Mouse (Mus musculus): ENCODE measurements around the gene Ets1. TPM values are rescaled to one million over a fixed set of nuclear protein-coding genes. Genes with fewer than 3 reads are reported as not detected.

Ets1 gene
- 10 to 100 TPM; 22.2 to 24.6 TPM for total RNA-seq (2021)
- long read RNA-seq, experiment 1, full-length matches to known transcripts, result 10 of 13 reads
- long read RNA-seq, experiment 1, partial matches to known transcripts, result 0 of 13 reads
- long read RNA-seq, experiment 1, other reads (novel, unspliced or antisense), result 3 of 13 reads
- long read RNA-seq, experiment 2, full-length matches to known transcripts, result 8 of 25 reads
- long read RNA-seq, experiment 2, partial matches to known transcripts, result 1 of 25 reads
- long read RNA-seq, experiment 2, other reads (novel, unspliced or antisense), result 16 of 25 reads

DNA sequence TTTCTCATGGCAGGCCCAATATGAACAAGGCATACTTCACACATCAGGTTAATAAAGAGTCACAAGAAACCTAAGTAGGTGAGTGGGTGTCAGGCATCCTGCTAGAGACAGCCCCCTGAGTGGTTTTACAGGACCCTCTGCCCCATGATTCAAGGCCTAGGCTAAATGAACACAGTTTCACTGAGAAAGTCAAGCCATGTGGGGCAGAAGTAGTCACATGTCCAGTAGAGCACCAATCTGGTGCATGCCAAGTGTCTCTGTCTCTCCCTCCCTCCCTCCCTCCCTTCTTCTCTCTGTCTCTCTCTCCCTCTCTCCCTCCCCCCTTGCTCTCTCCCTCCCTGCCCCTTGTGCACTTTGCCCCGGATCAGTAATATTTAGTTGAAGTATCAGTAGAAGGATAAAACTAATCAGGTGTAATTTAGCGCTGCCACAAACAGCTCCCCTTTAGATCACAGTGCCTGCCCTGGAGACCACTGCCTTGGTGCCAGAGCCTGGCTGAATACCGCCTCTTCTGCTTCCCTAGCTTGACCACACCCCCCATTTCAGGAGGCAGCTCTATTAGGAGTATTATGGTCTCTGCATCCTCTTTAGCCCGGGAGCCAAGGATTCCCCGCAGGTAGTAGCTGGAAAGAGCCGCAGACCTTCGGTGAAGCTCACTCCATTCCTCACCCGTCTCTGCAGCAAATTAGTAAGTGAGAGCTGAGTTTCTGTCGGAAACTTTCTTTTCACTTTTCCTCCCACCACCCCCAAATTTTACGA is at the start of gene Ets1:
Gene Ets1, plus strand, starts transcription at position 595 of the 759 bp plus-strand sequence.
- DNase-seq (ENCODE audit: low spot score in 2 of 2), result no peak

DNA sequence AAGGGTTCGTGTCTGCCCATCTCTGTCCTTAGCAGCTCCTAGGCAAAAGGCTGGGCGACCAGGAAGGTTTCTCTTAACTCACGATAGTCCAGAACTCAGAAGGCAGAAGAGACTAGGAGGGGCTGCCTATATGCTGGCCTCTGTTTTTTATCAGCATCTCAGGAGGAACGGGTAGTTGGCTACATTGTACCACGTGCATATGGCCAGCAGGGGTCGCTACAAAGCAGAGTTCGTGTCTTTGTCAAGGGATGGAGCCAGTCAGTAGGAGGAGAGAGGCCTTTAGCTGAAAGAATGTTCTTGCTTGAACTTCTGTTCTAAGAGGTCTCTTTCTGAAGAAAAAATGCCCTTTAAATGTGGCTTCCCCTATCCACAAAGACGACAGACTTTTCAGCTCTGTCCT is 46.1 kb upstream of the Ets1 start:
- peak; percentile 81 to 83 for DNase-seq (ENCODE audit: low spot score in 2 of 2)

DNA sequence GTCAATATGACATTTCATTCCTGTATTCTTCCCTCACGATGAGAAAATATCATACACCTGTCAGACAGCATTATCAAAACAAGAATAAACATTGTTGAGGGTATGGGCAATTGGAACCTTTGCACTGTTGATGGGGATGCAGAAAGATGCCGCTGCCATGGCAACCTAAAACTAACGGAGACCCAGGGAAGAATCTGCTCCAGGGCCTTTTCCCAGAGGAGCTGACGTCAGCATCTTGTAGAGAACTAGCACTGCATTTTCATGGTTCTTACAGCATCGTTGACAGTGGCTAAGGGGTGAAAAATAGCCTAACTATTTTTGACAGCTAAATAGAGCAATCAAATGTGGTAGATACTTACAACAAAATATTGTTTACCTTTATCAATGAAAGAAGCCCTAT is 45.5 kb upstream of the Ets1 start:
- DNase-seq (ENCODE audit: low spot score in 2 of 2), result no peak

DNA sequence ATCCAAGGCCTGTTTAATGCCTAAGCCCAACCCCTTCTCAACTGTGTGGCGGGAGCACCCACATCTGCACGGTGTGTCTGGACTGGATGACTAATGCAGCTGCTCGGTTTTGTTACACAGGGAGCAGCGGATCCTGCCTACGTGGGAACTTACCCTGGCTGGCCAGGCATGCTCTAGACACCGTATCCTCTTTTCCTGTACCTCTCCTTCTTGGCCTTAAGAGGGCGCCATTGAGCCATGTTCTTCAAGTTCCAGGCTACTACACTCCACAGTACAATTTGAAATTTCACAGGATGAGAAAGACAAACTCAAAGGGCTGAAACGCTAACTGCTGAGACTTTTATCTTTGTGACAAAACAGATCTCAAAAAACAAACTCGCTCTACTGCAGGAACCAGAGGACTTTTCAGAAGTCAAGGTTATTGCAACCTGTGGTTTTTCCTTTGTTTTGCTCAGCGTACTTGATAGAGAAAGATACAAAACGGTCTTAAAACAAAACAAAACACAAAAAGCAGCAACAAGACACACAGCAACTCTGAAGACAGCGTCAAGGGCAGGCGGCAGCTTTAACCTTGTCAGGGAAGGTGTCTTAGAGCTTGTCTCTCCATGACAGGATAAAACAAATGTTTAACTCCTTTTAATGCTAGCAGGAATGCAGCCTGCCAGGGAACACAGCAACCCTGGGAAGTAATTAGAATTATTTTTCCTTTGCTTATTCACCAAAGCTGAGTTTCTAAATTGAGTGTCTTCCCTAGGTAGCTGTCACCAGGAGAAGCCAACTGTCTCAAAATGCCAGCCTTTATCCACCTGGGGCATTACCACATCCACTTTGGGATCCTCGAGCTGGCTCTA is 44.1 kb upstream of the Ets1 start:
- peak; percentile 53 to 58 for DNase-seq (ENCODE audit: low spot score in 2 of 2)

DNA sequence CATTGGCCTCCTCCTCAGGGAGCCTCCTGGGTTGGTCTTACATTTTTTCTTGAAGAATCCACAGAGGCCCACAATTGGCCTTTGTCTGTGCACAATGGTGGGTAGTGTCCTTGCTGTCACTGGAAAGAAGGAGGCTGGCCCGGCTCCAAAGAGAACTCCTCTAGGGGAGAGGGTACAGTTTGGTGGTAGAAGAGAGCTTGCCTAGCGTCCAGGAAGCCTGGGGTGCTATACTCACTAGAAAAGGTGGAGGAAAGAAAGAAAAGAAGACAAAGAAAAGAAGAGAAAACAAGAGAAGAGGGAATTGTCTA is 43.5 kb upstream of the Ets1 start:
- DNase-seq (ENCODE audit: low spot score in 2 of 2), result no peak

DNA sequence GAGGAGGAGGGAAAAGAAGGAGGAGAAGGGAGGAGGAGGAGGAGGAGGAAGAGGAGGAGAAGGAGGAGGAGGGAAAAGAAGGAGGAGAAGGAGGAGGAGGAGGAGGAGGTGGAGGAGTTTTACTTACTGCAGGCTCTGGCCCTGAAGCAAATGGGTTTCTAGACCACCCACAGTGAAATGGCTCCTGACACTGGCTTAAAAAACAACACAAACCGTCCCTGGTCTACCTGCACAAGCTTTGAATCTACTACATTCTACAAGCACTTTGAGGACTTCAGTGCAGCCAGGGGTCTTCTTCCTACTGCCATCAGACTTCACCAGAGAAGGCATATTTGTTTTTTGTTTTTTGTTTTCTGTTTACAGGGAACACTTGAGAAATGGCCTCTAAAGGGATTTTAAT is 42.2 kb upstream of the Ets1 start:
- DNase-seq (ENCODE audit: low spot score in 2 of 2), result no peak

DNA sequence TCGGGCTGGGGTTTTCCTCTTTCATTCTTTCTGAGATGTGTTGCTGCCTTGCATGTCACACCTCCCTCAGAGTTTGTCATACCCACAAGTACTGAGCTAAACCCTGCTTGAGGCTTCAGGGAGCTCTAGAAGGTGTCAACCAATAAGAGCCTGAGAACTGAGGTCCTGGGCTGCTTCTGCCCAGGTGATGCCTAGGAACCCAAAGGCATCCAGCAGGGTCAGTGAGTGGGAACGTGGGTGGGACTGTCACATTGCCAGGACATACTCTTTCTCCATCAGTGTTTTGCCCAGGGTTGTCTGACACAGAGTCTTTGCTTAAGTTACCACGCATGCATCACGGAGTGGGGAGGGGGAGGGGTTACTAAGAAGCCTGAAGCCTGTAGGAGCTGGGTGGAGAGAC is 41.7 kb upstream of the Ets1 start:
- no peak for DNase-seq (ENCODE audit: low spot score in 2 of 2)

DNA sequence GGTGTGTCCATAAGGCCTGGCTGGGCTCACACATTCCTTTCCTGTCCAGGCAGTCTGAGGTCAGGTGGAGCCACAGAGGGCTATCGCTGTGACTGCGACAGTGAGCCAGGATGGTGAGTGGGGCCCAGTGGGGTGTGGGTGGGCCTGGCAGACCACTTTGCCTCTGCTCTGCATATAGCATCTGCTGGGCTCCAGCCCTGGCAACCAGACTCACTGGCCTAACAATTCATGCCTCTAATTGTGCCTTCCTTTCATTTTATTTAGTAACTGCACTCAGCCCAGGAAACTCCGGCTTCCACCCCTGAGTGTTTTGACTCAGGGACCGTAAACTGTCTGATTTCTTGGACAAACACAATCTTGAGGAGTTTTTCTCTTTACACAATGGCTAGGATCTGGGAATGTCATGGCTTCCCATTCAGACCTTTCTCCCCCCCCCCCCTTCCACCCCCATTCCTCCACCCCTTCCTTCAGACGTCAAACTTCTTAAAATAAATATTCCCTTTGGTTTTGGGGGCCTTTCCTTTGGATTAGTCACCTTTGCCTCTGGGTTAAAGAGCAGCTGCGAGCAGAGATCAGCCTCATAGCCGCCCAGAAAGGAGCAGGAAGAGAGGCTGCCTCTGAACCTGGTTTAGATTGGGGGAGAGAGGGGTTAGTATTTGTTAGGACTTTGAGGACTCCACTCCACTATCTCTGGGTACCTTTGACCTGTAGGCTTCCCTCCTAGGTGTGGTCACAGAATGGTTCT is 40.8 kb upstream of the Ets1 start:
- no peak for DNase-seq (ENCODE audit: low spot score in 2 of 2)

DNA sequence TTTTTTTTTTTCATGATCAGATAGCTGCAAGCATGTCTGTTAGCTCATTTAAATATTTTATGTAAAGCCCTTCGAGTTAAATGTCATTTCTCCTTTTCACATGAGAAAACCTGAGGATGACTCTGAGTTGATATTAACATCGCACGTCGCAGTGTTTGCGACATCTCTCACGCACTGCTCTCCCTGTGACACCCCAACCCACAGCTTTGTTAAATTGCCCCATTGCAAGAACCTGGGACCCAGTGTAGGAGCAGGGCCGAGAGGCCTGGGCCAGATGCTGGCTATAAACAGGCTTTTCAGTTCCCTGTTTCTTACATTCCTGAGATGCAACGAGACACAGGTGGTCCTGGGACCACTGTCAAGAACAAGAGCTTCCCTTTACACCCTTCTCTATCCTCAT is 39.7 kb upstream of the Ets1 start:
- DNase-seq (ENCODE audit: low spot score in 2 of 2), result no peak

DNA sequence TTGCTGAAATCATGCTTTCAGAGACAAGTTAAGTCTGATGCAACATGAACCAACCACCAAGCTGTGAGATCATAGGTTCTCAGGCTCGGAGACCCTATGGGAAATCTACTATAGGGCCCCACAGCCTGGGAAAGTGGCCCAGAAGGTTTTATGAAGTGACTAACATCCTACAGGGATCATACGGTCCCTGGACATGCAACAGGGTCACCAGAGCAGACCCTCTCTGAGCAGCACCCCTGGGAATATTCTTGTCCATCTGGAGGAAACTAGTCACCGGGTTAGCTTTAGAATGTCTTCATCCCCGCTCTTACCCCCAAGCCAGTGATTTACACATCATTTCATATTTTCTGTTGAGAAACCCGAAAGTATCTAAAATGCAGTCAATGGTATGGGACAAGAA is 34.1 kb upstream of the Ets1 start:
- DNase-seq (ENCODE audit: low spot score in 2 of 2), result no peak

DNA sequence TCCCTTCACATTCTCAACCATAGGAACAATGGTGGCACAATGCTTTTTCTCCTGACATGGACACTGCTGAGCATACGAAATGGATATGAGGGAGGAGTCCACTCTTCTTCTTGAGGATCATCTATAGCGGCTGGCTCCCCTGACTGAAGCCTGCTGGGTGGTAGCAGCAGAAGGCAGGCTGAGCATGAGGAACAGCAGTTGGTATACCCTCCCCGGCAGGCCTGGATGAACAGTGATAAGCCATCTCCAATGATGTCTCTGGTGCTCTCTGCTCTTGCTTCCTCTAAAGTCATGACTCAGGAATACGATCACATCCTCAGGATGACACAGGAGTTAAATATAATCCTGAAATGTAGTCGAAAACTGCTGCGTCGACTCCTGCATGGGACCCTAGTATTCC is 32.9 kb upstream of the Ets1 start:
- no peak for DNase-seq (ENCODE audit: low spot score in 2 of 2)

DNA sequence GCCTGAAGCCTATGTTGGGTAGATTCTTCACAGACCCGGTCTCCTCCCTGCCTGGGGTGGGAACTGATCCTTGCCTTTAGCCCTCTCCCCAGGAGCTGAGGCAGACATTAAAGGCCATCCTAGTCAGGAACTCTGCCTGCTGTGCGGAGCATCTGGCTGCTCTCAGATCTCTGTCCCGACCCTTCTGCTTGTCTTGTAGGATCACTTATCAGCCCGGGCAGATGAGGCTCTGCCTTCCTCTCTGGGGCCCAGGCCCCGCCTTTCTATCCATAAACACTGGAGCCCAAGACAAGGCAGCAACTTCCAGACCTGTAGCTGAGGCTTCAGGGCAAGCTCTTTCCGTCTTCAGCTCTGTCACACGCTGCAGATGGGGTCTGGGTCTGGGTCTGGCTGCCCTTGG is 28.8 kb upstream of the Ets1 start:
- no peak for DNase-seq (ENCODE audit: low spot score in 2 of 2)

DNA sequence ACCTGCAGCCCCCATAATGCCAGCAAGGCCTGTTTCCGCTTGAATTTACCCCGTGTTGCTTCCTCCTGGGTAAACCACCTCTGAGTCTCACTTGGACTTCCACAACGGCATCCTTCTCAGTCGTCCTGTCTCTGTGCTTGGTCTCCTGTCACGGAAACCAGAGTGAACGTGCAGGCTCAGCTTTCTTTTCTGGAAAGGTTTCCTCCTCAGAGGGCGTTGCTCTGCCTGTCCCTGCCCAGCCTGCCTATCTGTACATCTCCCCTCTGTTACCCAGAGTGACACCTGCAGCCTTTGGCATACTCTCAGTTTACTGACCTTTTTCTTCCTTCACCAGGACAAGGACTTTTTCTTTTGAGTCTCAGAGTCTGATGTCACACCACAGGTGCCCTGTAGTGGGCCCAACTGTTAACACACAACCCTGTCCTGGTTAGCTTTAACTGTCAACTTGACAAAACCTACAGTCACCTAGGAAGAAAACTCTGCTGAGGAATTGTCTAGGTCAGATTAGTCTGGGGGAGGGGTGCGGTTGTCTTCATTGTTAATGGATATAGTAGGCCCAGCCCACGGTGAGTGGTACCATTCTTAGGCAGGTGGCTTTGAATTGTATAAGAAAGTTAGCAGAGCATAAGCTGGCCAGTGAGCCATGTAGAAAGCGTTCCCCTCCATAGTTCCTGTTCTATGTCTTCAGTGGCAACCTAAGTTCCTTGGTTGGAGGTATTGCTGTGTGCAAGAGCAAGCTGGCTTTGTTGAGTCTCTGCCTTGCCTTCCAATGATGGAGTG is 27.0 kb upstream of the Ets1 start:
- no peak for DNase-seq (ENCODE audit: low spot score in 2 of 2)

DNA sequence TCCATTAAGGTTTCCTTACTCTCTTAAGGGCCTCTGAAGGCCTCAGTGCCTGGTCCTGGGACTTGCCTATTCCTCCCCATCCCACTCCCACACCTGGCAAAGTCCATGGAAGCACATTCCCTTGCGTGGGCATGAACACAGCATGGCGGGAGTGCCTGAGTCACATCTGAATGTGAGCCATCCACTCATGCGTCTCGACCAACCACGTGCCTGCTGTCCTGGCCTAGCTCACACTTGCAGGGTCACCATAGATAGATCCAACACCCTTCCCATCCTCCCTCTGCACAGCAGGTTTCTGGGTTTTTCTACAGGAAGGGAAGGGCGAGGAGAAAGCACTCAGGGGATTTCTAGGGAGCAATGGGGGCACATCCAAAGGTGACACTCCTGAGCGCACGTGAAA is 25.8 kb upstream of the Ets1 start:
- no peak for DNase-seq (ENCODE audit: low spot score in 2 of 2)

DNA sequence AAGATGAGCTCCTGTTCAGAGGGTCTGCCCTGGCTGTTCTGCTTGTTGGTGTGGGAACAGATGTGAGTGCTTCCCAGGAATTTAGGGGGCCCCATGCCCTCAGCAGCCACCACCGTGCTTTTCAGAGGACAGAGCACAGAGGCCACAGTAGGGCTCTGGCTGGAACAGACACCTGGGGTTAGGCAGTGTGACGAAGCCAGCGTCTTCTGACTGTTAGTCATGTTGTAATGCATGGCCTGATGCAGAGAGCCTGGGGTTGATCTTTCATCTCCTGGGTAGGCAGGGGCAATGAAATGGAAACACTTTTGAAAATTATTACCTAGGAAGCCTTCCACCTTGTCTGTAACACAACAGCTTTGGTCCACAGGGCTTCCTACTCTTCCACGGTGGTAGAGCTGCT is 25.4 kb upstream of the Ets1 start:
- no peak for DNase-seq (ENCODE audit: low spot score in 2 of 2)

DNA sequence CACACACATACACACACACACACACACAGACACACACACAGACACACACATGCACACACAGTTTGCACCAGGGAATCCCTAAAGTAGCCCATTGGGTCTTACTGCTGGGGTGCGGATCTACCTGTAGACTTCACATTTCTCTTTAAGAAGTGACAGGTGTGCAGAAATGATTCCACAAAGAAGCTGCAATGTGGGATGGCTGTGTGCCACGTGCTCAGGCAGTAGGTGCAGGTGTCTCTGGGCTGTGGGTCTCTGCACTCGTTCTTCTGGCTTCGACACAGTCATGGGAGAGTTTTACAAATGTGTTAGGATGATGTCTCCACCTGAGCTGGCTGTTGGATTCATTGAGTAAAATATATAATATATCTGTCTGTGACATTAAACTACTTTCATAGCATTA is 24.7 kb upstream of the Ets1 start:
- DNase-seq (ENCODE audit: low spot score in 2 of 2), result no peak

DNA sequence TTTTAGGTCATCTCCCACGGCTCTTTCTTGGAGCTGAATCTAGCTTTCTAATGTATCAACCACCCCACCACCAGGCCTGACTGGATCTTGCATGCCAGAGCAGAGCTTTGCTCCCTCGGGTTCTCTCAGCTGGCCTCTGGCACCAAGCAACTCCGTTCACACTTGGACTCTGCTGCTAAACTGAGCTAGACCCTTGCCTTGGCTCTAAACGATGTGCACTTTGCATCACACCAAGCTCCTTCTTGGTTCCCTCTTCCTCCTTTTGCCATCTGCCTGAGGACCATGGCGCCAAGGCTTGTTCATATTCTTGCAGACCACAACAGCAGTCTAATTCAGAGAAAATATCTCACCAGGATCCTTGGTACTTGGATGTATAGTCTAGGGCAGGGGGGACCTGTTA is 23.6 kb upstream of the Ets1 start:
- no peak for DNase-seq (ENCODE audit: low spot score in 2 of 2)

DNA sequence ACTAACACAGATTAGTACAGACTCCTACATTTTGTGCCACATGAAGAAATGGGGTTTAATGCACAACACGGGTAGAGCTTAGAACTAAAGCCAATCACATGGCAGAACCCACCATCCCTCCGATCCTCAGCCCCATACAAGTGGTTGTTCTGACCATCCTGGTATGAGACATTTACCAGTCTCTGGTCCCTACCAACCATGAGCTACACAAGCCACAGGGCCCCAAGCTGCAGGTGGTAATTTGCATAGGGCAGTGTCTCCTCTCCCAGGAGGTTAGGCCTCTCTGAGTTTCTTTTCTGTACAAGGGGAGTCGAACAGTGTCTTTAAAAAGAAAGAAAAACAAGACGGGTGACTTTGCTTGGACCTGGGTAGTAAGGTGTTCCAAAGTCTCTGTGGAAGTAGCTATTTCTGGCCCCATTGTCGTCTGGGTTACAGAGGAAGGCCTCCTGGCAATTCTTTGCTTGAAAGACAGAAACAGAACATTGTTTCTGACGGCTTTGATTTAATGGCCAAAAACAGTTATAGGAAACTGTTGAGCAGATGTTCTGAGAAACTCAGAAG is 23.1 kb upstream of the Ets1 start:
- no peak for DNase-seq (ENCODE audit: low spot score in 2 of 2)

DNA sequence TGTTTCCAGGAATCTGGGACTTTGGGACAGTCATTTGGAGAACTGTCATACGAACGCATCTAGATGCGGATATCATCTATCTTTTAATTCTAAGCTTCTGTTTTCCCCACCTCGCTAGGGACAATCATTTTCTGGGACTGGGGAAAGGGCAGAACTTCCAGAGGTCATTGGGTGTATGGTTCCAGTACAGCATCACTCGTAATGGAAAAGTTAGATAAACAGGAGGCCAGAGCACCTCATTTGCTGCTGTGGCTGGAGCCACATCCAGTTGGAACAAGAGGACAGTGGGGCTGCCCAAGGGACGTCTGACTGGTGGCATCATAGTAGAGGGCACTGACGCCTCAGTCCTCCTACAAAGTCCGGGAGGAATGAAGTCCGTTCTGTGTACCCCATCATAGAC is 21.8 kb upstream of the Ets1 start:
- DNase-seq (ENCODE audit: low spot score in 2 of 2), result no peak

DNA sequence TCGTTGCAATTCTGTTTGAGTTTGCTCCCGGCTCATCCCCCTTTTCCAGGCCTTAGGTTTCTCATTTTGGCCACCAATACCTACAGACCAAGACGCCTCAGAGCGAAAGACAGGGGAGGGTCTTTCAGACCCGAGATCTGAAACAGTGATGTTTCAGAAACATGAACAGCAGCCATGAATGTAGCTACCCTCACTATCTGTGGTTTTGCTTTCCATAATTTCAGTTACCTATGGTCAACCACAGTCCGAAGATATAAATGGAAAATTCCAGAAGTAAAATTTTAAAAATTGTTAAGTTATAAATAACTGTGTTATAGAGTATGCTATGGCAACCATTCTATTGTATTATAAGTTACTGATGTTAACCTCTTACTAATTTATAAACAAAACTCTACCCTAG is 20.6 kb upstream of the Ets1 start:
- DNase-seq (ENCODE audit: low spot score in 2 of 2), result no peak
